Mouse (Mus musculus) ovary, postnatal 14 days (tissue): ENCODE measurements at regions not wholly inside any gene's neighbourhood (a gene's known extent, or its start where the extent isn't known, plus 50 kb on each side); places are given as distances from the start of the nearest gene placed in this dataset.

Experiments
- DNase-seq: peaks from one replicate; pipeline ENCODE4 v3.0.0; 2022; ENCODE audit warnings: low spot score

DNA sequence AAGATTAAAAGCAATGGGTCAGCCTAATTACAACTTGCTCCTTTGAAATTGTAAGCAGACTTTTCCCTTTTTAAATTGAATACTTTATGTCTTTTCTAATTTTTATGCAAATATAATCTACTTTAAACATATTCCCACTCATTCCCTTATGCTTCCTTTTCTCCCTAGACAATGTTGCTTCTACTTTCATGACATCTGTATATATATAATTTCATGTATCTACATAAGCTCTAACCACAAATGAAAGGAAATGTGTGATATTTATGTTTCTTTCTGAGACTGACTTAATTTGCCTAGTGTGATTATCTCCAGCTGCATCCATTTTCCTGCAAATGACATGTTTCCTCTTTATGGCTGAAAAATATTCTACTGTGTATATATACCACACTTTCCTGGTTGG lies 77.9 kb upstream of the Nampt start:
- DNase-seq: no peak

DNA sequence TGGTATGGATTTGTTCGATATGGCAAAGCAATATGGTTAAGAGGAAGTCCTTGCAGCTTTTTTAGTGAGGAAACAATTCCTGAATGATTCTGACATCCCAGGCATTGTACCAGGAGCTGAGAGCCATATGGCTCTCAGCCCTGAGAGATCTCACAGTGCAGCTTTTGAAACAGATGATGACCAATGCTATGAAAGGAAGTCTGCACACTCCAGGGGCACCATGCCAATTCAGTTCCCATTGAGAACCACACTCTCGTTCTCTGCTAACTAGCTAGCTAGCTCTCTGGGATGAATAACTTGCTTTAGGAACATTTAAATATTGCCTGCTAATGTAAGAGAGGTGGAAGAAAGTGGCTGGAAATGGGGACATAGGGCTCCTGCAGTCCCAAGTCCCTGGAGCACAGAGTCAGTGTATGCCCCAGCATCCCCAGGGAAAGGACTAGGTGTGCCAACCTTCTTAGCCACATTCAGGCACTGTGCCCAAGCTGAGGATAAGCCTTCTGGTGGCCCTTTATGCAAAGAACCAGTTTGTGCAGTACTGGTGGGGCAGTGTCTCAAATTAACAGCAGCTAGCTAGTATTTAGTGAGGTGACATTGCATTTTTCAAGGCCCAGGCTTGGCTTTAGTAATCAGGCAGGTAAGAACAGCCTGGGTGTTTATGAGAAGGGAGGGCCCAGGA lies 61.8 kb upstream of the Nampt start:
- no peak for DNase-seq

DNA sequence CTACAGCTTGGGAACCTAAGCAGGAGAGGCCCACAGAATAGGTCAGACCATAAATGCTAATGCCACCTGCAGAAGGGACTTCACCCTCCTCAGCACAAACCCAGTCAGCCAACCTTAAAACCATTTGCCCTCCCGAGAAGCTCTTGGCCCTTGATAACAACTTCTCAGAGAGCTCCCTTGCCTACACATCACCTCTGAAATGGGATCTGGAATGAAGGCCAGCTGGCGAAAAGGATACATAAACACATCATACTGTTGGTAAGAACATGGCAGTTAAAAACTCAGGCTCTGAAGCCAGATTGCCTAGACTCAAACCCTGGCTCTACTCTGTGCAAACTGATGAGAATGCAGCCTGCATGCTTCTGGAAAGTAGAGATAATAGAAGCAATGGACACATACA lies 61.2 kb upstream of the Nampt start:
- DNase-seq: no peak

DNA sequence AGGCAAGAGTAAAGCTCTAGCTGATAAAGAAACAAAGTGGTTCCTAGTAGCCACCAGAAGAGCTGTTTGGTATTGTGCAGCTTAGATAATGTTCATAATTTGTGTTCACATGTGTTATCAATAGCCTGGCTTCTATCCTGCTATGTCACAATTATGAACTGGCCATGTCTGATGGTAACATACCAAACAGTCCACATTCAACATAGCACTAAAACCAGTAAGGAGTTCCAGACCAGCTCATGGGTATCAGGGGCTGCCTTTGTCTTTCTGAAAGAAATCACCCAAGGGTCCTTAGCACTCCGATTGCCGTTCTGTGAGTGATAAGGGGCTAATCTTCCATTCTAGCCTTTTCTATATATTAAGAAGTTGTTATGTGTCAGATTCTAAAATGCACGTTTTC lies 58.7 kb upstream of the Nampt start:
- DNase-seq: no peak

DNA sequence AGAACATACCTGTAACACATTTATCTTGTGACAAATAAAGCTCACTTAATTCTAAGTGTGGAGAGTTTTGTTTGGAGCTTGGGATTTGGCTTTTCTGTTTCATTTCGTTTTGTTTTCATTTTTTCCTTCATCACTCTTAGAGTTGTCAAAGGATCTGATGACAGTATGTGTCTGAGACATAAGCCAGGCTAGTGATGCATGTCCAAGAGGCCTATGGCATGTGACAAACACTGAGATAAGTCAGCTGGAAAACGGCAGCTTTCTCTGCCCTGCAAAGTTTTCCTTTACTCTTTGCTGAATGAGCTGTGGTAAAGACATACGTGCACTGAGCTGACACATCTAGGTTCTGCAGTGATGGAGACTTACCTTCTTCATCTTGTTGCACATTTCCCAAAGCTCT lies 58.3 kb upstream of the Nampt start:
- DNase-seq: no peak

DNA sequence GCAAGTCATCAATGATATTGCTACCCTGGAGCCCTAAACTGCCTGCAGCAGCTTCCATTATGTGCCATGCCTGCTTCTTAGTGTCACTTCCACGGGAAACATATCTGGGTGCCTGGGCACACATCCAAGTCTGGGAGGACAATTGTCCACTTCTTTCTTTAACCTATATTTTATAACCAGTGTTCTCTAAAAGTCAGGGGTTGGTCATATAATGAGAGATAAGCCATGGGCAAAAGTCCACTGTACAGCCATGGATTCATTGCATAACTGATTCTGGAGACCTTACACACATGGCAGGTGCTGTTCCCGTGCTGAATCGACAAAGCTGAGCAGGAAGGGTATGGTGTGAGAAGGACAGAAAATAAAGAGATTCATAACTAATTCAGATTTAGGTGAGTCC lies 55.1 kb upstream of the Nampt start:
- DNase-seq: no peak

DNA sequence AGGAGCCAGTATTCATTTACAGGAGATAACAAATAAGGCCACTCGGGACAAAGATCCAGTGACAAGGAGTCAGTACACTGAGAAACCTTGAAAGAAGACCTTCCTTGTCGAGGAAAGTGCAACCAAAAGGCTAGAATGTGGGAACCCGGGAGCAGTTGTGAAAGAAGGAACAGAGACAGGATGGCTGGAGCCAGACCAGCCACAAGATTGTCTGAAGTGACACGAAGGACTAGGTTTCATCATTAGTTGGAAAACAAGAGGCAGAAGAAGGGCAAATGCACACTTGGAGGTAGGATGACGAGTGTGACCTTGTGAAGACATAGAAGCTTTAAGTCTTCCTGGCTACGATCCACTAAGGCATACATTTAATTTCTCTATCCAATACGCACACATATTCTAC lies 54.6 kb upstream of the Nampt start:
- DNase-seq: no peak

DNA sequence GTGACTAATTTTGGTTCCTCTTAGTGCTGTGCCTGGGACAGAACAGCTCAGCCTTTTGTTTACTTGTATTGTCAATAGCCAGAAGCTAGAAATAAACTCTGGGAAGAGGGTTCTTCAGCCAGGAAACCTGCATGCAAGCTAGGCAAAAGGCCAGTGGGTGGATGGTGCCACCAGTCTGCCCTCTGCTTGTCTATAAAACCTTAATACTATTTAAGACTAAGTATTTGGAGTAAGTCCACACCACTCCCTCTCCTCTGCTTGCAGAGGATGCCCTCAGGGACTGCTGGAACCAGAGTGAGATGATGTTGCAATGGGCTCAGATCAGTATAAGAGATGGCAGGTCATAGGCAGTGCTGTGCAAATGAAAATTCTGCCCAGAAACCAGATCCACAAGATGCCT lies 53.5 kb upstream of the Nampt start:
- no peak for DNase-seq

DNA sequence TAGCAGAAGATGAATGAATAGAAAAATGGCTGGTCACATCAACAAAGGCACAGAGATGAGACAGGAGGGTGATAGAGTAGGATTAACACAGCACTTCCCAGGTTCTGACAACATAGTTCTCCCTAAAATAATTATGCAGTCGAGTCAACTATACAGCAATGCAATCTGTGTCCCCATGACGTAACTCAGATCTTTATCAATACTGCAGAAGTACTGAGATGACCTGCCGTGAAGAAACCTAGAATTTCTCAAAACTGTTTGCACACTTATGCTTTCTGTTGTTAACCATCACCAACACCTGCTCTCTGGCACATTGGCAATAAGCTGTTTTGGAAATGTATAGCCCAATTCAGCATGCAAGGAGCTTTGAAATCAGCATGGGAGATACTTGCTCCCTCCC lies 52.8 kb upstream of the Nampt start:
- no peak for DNase-seq

DNA sequence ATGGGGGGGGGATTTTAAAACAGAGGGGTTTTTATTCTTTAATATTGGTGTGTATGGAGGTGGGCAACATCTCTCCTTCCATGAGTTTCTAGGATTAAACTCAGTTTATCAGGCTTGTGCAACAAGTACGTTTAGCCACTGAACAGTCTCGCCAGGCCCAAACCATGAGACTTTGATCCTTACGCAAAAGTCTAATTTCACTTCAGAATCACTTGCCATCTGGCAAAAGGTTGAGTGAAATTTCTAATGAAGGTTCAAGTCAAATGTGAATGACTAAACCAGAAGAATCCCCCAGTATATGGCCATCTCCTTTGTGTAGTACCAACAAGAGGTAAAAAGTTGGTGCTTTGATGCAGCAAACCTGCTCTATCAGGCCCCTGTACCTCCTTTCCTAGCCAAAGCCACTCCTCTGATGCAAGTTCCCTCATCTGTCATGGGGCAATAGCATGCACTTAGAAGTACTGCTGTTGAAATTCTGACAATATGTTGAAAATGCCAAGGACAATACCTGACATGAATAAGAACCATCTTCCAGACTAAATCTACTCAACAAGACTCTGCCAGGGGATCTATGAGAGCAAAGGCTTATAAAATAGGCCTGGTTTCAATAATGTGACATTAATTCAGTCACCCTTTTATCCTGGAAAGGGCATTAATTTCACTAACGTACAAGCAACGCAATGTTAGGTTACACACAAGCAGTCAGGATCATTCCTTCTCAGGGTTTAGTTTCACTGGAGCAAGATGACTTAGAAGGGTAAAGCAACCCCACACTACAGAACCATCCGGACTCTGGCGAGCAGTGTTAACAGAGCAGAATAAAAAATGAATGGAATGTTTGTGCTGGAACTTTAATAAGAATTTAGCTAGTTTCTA lies 51.9 kb upstream of the Nampt start:
- no peak for DNase-seq

DNA sequence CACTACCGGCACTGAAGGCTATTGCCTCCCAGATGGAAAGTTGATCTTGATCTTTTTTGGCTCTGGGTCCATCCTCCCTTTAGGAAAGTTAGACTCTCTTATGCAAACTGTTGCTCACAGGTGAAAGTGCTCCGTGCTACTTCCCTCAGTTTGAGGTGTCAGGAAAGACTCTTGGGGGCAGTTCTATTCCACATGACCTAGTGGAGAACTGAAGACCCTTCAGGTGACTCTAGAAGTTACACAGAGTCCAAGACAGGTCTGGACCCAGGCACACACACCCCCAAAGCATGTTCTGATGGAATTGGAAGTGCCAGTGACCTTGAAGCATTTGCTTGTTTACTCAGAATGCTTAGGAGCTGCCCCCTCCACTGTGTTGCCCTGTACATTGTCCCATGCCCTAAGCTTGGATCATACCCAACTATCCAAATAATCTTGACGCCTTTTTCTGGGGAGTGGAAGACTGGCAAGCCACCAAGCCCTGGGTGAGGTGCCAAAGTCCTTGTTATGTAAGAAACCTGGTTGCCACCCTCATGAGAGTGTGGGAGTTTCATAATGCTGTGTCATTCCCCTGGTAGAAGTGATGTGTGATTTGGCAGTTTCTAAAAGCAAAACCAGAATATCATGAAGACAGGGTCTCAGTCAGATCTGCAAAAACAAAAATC lies 51.1 kb upstream of the Nampt start:
- peak; percentile 32 for DNase-seq

DNA sequence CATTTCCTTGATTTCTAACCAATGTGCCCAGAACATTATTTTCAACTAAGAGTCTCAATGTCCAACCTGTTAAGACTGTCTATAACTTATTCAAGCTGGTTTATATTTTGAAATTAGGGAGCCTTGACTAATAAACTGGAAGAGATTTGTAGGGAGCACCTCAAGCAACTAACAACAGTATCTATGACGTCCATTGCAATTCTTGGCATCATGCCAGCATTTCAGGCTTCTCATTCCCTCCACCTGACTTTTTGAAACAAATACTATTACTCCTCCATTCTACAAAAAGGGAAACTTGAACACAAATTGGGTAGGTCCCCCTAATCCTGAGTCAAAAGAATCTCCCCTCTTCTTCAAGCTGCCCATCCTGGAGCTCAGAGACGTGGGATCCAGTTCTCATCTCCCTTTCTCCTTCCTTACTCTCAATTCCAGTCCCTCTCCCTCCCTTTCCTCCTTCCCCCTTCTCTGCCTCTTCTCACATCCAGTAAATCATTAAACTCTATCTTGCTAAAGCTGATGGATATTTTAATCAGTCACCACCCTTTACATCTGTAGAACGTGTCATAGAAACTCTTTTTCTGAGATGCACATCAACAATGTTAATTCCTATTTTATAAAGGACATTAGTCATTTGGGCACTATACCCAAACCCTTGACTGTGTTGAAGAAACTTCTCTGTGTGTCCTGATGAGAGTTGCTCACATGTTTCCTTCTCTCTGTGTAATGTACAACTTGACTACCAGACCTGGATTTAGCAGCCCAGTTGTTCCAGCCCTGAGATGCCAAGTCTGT lies 50.4 kb upstream of the Nampt start:
- DNase-seq: no peak
